Mouse (Mus musculus) large intestine, adult 2 months (tissue): Measurements from ENCODE around the gene Gm28635. TPM values are rescaled to one million over a fixed set of nuclear protein-coding genes. Genes with fewer than 3 reads are reported as not detected.

Experiments
- DNase-seq: peaks from one replicate; pipeline ENCODE4 v3.0.0-alpha.2; 2012; ENCODE audit warnings: low read depth, low spot score
- WGBS: fragments of 180-500 bp; shearing (Covaris S2); methylation state at CpG from one replicate; pipeline ENCODE4 v1.1.7; 2018; 5-methylcytosine and 5-hydroxymethylcytosine counted together
- polyA plus RNA-seq: library from polyadenylated mRNA; depleted of rRNA; stranded (reverse); fragments of >200 nt; gene quantifications from 2 replicates; pipeline ENCODE4 v1.2.3, GENCODE M21; 2012; rRNA removed

Gm28635 gene
- polyA plus RNA-seq, 1 experiment = not detected

DNA sequence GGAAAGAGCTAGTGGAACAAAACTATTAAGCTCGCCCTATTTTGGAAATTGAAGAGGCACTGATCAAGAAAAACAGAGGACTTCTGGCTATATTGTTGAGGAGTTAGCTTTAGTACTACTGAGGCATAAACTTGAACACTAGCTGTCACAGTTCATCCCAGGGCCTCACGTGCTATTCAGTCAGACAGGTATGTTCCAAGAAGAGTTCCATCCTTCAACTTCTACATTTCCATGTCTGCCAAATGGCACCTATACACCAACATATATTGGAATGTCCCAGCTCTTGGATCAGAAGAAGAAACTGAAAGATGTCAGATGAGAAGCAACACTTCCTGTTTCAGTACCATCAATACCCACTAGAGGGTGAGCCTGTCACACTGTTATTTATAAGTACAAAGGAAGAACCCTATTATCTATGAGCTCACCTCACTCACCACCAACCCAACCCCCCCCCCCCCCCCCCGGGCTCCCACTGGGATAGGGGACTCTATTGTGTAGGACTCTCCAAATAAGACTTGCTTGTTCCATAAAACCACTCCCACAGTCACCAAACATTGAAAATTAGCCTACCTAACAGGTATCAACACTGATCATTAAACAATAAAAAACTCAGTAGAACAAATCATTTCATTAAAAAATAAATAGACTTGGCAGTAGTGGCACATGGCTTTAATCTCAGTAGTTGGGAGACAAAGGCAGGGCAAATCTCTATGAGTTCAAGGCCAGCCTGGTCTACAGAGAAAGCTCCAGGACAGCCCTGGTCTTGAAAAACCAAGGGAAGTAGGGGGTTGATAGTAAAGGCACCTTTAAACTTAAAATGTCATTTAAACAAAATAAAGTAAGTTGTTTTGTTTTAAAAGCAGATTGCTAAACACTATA lies 60.0 kb downstream of the Gm28635 start:
- no peak for DNase-seq
- WGBS = 53% methylated on average over 3 of the region's 3 CpGs

DNA sequence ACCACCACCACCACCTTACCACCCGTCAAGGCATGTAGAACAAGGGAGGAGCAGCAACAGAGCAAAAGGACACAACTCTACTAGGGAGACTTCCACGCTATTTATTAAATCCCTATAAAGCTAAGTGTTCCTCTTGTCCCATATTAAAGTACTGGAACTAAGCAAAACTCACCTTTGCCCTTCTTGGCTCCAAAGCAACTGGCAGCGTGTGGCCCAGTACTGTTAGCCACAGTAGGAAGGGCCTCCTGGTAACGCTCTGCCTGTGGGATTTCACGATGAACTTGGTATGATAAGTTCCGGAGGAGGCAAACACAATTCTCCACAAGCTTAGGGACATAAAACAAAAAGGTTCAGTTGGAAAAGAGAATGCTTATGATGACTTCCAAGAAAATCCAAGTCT lies 65.1 kb downstream of the Gm28635 start:
- 75% methylated on average over 6 of the region's 6 CpGs for WGBS
- no peak for DNase-seq

DNA sequence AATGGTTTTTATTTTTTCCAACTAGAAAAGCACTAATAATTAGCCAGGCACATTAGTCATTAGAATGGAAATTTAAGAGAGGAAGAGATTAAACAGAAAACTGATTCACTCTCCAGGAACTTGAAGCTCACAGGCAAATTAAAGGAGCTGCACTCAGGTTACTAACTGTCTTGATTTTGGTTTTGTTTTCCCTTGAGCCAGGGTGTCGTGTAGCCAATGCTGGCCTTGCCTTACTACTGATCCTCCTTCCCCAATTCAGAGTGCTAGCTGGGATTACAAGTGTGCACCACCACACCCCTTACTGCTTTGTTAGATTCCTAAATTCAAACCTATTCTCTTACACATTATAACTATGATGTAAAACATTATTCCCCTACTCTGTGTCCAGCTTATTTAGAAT lies 70.0 kb downstream of the Gm28635 start:
- WGBS = 79% methylated on average over 1 of the region's 1 CpGs
- no peak for DNase-seq

DNA sequence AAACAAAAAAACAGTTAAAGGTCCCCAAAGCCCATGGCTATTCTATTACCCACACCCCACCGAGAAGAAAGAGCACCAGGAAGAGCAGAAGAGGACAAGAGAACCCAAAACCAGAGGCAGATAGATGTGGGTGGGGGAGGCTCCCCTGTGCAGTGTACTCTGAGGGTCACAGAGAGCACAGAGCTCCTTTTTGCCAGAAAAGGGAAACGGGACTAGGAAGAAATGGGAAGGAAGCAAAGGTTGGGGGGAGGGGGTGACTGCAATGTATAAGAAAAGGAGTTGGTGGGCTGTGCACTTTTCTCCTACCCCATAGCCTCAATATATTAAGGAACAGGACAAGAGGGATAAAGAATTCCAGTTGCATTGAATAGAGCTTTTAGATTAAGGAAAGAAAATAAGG lies 76.9 kb downstream of the Gm28635 start:
- 64% methylated on average over 2 of the region's 2 CpGs for WGBS
- DNase-seq = no peak

DNA sequence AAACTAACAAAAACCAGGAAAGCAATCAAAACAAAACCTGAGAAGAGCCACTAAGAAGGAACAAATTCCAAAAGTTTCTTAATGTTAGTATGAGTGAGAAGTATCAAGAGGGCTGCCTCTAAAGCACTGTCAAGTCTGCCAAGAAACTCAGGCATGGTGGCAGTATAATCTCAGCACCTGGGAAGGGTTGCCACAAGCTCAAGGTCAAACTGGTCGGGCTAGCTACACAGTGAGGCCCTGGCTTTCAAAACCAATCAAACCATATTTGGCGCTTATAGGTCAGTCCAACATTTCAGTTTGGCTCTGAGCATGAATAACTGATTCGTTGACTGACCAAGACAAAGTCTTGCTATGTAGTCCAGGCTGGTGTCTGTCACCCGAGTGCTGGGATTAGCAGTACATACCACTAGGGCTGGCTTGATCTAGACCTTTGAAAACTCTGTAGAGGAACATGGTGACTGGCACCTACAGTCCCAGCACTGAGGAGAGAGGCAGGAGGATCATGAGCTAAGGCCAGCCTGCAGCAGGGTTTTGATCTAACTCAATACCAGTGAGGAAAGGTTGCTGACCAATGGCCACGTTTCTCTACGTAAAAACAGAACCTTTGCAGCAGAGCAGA lies 78.5 kb downstream of the Gm28635 start:
- 83% methylated on average over 6 of the region's 6 CpGs for WGBS
- DNase-seq = no peak

DNA sequence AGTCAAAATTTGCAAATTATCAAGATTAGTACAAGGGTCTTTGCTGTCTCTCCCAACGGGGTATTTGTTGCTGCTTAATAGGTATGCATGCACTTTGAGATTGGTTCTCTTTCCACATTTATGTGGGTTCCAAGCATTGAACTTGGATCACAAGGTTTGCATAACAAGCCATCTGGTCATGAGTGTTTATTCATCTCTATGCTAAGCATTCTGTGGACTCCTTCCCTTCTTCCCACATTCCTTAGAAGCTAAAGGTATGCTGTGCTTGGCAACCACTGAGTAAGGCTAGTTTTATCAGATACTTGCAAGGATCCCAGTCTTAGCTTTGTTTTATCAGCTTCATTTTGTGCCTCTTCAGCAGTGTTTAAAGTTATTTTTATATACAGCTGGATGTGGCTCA lies 80.7 kb downstream of the Gm28635 start:
- no peak for DNase-seq
- 86% methylated on average over 1 of the region's 1 CpGs for WGBS

DNA sequence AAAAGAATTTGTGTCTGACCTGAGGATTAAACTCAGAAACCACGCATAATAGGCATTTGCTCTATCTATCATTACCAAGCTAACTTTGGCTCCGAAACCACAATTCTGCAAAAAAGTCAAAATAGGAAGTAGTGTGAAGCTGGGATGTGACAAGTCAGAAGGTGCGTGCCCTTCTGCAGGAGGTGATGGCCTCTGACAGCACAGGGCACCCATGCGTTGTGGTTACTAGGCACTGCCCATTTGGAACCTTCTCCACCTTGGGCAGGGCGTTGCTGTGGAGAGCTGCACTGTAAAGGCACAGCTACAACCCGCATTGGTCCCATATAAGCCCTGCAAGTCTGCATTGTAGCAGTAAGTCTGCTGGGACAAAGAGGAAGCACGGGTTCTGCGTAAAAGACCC lies 85.0 kb downstream of the Gm28635 start:
- WGBS = 81% methylated on average over 8 of the region's 8 CpGs
- no peak for DNase-seq

DNA sequence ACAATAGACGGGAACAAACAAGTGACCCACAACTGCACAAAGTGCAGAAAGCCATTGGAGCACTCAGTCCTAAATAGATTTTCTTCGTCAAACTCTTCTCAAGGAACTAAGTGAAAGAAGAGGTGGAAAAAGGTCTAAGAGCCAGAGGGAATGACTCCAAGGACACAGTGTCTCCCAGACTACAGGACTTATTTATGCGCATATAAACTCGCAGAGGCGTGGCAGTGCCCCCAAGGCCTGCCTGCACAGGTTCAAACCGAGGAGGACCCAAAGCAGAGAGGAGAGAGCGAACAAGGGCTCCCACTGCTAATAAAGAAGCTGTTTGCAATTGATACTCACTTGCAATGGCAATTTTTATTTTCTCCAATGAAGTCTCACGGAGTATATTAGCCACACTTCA lies 92.1 kb downstream of the Gm28635 start:
- no peak for DNase-seq
- 92% methylated on average over 8 of the region's 8 CpGs for WGBS

DNA sequence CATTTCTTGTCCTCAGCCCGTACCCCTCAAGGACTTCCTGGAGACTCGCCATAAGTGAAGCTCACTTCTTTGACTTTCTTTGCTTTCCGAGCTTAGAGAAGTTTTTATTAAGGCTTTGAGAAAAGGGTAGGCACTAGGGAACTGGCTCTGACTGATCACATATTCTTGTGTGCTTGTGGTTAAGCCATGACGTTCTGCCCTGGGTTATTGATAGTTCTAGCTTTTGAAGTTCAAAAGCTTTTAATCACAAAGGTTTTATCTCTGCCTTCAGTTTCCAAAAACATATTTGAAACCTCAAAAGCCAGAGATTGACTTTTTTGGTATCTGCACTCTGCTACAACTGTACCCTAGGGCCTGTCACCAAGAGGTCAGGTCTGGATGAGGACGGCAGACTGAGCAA lies 95.6 kb downstream of the Gm28635 start:
- DNase-seq = no peak
- 85% methylated on average over 5 of the region's 5 CpGs for WGBS

DNA sequence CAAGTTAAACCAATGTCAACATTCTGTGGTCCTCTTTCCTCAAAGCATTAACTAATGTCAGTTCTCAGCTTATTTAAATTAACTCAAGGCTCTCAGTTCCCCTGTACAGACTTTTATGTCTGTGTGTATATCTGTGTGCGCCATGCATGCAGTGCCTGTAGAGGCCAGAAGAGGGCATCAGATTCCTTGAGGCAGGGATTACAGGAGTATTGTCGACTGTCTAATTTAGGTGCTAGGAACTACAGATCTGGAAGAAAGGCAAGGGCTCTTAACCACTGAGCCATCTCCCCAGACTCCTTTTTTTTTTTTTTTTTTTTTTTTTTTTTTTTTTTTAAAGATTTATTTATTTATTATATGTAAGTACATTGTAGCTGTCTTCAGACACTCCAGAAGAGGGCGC lies 96.6 kb downstream of the Gm28635 start:
- DNase-seq = no peak
- 85% methylated on average over 2 of the region's 3 CpGs for WGBS

DNA sequence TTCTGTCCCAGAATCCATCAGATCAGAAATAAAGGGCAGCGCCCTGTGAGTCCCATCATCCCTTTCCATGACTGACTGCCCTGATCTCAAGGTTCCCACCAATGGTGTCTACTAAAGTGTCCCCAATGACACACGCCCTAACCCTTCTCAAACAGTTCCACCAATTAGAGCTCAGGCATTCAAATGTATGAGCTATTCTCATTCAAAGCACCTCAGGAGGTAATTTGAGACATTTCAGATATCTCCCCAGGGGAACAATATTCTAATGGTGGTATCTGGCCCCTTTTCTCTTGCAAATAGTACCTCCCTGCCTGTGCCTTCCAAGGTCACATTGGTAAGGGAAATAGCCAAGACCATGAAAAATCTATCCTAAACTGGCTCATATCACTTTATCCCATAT lies 98.5 kb downstream of the Gm28635 start:
- whole genome bisulfite sequencing = 99% methylated on average over 2 of the region's 2 CpGs
- no peak for DNase-seq

DNA sequence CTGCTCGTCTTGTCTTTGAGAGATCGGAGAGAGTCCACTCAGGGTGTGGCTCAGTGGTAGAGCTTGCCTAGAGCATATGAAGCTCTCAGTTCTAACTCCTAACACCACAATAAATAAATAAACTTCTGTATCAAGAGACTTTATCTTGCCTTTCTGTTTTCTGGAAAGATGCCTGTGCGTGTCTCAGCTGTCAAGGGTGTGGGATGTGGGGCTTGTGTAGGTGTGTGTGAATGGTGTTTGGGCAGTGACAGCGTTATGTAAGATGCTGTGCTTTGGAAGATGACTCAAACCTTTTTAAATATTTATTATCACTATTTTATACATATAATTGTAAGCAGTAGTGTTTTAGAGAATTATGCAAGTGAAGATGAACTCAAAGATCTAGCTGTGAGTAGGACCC lies 103.7 kb downstream of the Gm28635 start:
- no peak for DNase-seq
- WGBS = 87% methylated on average over 4 of the region's 4 CpGs

DNA sequence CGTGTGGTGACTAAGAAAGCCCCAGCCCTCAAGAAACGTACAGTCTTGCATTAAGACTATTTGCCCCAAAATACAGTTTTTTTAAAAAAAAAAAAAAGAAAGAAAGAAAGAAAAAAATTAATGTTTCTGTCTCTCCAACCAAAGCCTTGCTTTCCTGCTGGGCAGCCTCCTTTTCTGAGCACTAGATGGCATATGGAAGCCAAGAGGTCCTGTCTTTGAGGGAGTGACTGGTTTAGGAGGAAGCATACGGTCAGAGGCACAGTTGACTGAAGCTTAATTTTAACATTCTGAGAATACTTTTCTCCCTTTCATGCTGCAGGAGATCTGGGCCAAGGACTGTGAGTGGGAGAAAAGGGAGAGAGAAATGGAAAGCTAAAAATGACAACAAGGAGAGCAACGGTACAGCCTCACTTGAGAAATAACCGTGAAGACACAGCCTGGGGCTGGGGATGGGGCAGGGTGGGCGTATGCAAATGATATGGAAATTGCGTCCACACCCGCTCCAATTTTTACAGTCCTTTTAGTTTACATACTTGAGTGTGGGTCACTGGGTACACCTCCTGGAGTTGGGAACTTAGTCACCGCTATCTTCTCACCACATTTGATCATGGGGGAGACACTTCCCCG lies 120.8 kb downstream of the Gm28635 start:
- WGBS = 55% methylated on average over 10 of the region's 10 CpGs
- no peak for DNase-seq

Other genes with a start within 250 kb of the Gm28635 start
- 4.5 and 6.2 TPM in 2 replicates for gene Tfpi, start 201.3 kb downstream of the Gm28635 start, polyA plus RNA-seq
- 71.8 and 112 TPM in 2 replicates for gene Ctnnd1, start 27.3 kb downstream of the Gm28635 start, polyA plus RNA-seq
- not detected in 2 replicates for gene Btbd18, start 19.0 kb downstream of the Gm28635 start, polyA plus RNA-seq
- gene Selenoh, start 7.3 kb downstream of the Gm28635 start, polyA plus RNA-seq = 47.3 and 56.9 TPM in 2 replicates
- 8.4 and 9.8 TPM in 2 replicates for gene Med19, start 361 bp upstream of the Gm28635 start, polyA plus RNA-seq
- gene Tmx2, start 1.1 kb upstream of the Gm28635 start, polyA plus RNA-seq = 66.2 and 77.2 TPM in 2 replicates
- gene Zdhhc5, start 37.1 kb upstream of the Gm28635 start, polyA plus RNA-seq = 35.1 and 53.5 TPM in 2 replicates
- gene Clp1, start 49.3 kb upstream of the Gm28635 start, polyA plus RNA-seq = 15.5 and 17.5 TPM in 2 replicates
- 0.82 and 1.5 TPM in 2 replicates for gene Ypel4, start 56.0 kb upstream of the Gm28635 start, polyA plus RNA-seq
- gene Gm19426, start 65.6 kb upstream of the Gm28635 start, polyA plus RNA-seq = 0.29 and 0.37 TPM in 2 replicates
- gene Serping1, start 97.4 kb upstream of the Gm28635 start, polyA plus RNA-seq = 146 and 183 TPM in 2 replicates
- gene Ube2l6, start 120.8 kb upstream of the Gm28635 start, polyA plus RNA-seq = 59.1 and 85.6 TPM in 2 replicates
- 0.14 TPM in 1 of 2 replicates, not detected in the other for gene Smtnl1, start 144.6 kb upstream of the Gm28635 start, polyA plus RNA-seq
- gene Timm10, start 149.0 kb upstream of the Gm28635 start, polyA plus RNA-seq = 40.7 and 41.7 TPM in 2 replicates
- gene Slc43a1, start 160.8 kb upstream of the Gm28635 start, polyA plus RNA-seq = 5.6 and 6.8 TPM in 2 replicates
- 1.7 and 2.1 TPM in 2 replicates for gene Rtn4rl2, start 208.7 kb upstream of the Gm28635 start, polyA plus RNA-seq